Mouse (Mus musculus) duodenum, adult 2 months (tissue): ENCODE results near the gene Sele. TPM values are rescaled to one million over a fixed set of nuclear protein-coding genes. Genes with fewer than 3 reads are reported as not detected.

ENCODE experiments used
- polyA plus RNA-seq: library from polyadenylated mRNA; depleted of rRNA; stranded (reverse); fragments of >200 nt; gene quantifications from 2 replicates; pipeline ENCODE4 v1.2.3, GENCODE M21; 2012; ENCODE audit warnings: low replicate concordance; rRNA removed

The Sele gene
- polyA plus RNA-seq, result 0.07 TPM in 1 of 2 replicates, not detected in the other

DNA sequence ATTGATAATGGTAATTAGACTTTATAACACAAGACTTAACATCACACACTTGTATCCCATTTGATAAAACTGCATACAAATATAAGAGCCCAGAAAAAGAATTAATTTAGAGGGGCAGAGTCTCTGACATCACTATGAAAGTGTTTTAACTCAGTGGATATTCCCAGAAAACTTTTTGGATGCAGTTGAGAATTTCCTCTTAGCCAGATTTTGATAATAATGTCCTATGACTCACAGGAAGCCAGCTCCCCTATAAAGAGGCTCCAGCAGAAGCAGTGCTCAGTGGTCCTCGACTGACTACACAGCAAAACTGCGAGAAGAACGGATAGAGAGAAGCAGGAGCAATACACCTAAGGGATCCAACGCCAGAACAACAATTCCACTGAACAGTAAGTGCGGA lies at the start of gene Sele:
Gene Sele (plus strand): TSS at position 301 of the 400 bp plus-strand sequence.

DNA sequence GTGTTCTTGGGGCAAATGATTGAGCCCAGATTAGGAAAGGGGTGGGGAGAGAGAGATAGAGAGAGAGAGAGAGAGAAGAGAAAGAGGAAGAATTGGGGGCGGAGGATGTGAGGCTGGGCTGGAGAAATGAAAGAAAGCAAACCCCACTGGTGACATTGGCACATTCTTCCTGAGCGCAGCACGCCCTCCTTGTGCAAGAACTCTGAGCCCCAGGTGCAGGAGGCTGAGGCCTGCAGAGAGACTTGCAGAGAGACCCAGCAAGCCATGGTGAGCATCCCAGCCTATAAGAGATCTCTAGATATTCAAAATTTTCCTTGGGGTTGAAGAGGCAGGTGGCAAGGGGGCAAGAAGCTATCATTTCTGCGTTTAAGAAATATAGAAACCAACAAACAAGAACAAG lies 13.9 kb downstream of the Sele start, which contains the start of gene Sell:
Gene Sell (plus strand): TSS at position 58 of the 400 bp plus-strand sequence.

Other genes with a start within 250 kb of the Sele start
- 3.2 and 4.4 TPM in 2 replicates for gene Scyl3, start 119.1 kb upstream of the Sele start, polyA plus RNA-seq
- gene BC055324, start 53.4 kb upstream of the Sele start, polyA plus RNA-seq, result 0.23 and 0.57 TPM in 2 replicates
- gene Mettl18, start 53.3 kb upstream of the Sele start, polyA plus RNA-seq, result 0.12 TPM in 1 of 2 replicates, not detected in the other
- gene Sell, start 13.7 kb downstream of the Sele start, polyA plus RNA-seq, result 0.09 and 0.60 TPM in 2 replicates
- gene Selp, start 67.0 kb downstream of the Sele start, polyA plus RNA-seq, result 0.18 and 1.3 TPM in 2 replicates
- 0.20 and 3.5 TPM in 2 replicates for gene F5, start 103.6 kb downstream of the Sele start, polyA plus RNA-seq
- gene Slc19a2, start 200.8 kb downstream of the Sele start, polyA plus RNA-seq, result 6.5 and 13.8 TPM in 2 replicates
- 0.79 and 1.1 TPM in 2 replicates for gene Ccdc181, start 227.4 kb downstream of the Sele start, polyA plus RNA-seq